Mouse (Mus musculus) E14TG2a.4 (cell line): ENCODE measurements around the gene Slc30a7.

Experiments
- CTCF ChIP-seq: conservative IDR thresholded peaks from 2 replicates; pipeline ENCODE4 v1.5.1; 2014; ENCODE audit warnings: low read length
- NANOG ChIP-seq: IDR thresholded peaks from 2 replicates; pipeline ENCODE4 v1.6.1; 2014; ENCODE audit warnings: borderline replicate concordance, low read length, mixed read lengths
- POU5F1 ChIP-seq: IDR thresholded peaks from 2 replicates; pipeline ENCODE4 v1.6.1; 2014; ENCODE audit warnings: low read length, borderline replicate concordance

DNA sequence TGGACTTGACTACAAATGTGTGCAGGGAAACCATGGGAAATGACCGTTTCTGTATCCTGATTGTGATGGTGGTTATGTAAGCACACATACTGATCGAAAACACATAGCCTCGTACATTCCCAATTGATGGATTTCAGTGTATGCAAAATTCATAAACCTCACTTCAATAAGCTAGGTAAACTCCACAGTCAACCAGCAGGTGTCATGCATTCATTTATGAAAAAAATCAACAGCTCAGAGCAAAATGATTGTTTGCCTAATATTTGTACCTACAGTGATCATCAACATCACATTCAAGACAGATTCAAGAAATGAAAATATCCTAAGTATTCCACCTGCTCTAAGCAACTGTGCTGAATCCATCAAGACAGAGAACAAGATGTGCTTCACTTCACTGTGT, 33.6 kb upstream of the Slc30a7 start:
- TF ChIP-seq CTCF (no peak), NANOG (no peak), POU5F1 (no peak)
